Mouse (Mus musculus) cerebellum, adult 2 months (tissue): ENCODE measurements around the gene Ptpn13.

ENCODE experiments used
- CTCF ChIP-seq: fragments of 200-500 bp; IDR thresholded peaks from 2 replicates; pipeline ENCODE4 v1.5.1; 2011; ENCODE audit warnings: low read depth, mild to moderate bottlenecking, control low read depth, low read length, moderate library complexity, borderline replicate concordance; ENCODE audit not compliant: insufficient read depth
- POLR2A ChIP-seq: fragments of 200-500 bp; IDR thresholded peaks from 2 replicates; pipeline ENCODE4 v1.6.1; 2011; ENCODE audit warnings: low read length, control low read depth, borderline replicate concordance; ENCODE audit not compliant: insufficient read depth

- TF ChIP-seq CTCF (no peak), POLR2A (no peak)
These were observed 42.0 kb upstream of the Ptpn13 start for GRCm38 (mm10) chr5:103382951-103383350.
